Mouse (Mus musculus): ENCODE data around the gene Foxj3. TPM values are rescaled to one million over a fixed set of nuclear protein-coding genes. Genes with fewer than 3 reads are reported as not detected.

The Foxj3 gene
- total and polyA plus RNA-seq, 2 experiments from 2014 or later: 26.4 to 39.1 TPM

DNA sequence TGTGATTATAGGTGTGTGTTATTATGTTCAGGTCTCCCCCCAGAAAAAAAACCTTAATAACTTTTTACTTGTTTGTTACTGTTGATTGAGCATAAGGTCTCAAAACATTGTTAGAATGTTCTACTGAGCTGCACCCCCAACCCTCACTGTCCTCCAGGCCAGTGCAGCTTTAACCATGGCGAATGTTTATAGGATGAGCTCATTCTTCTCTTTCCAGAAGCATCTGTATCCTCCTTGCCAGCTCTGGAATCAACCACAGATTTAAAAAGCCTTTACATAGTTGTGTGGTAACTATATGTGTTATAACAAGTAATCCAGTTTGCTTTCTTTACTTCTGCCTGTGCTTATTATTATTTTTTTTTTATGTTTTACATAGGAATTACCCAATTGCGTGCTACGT, 38.7 kb downstream of the Foxj3 start:
- Histone ChIP-seq H3K4me2 (ENCODE audit: low read depth, low read length, poor library complexity, severe bottlenecking) (no peak overlapping the region), H3K4me3 (ENCODE audit: low read depth, low read length) (no peak overlapping the region), H3K27ac (ENCODE audit: low read depth, low read length) (no peak overlapping the region), H3K4me1 (ENCODE audit: insufficient read depth, low read length) (no peaks in the 10 kb centered on the region), H3K9me3 (ENCODE audit: low read length) (no peaks in the 10 kb centered on the region), H3K36me3 (ENCODE audit: insufficient read depth, low read length) (no peaks in the 10 kb centered on the region), H3K27me3 (ENCODE audit: insufficient read depth, low read length) (no peaks in the 10 kb centered on the region), H3K9ac (replicated peaks; ENCODE audit: low read length, poor library complexity, severe bottlenecking) (no peak overlapping the region)
- WGBS: 91% methylated on average over 3 of the region's 3 CpGs
- no peak for TF ChIP-seq CTCF (IDR thresholded peaks at IDR 0.05)
- DNase-seq (ENCODE audit: low spot score) (no peak), ATAC-seq (ENCODE audit: low FRiP score) (no peak)

DNA sequence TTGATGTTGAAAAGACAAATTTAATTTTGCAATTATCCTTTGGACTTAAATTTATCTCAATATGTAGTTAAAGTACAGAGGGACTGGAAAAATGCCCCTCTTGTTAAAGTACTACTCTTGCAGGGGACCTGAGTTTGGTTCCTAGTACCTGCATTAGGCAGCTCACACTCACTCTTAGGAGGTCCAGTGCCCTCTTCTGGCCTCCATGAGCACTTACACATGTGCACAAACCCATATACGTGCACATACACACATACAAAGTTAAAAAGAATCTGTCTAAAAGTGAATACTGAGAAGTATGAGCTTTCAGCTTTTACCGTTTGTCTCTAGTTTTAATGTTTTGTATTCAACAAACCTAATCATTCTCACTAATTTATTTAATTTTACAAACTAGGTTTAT, 51.2 kb downstream of the Foxj3 start:
- TF ChIP-seq CTCF (IDR thresholded peaks at IDR 0.05): peak; percentile 19; the same call in 1 of the 2 replicates
- 98% methylated on average over 2 of the region's 2 CpGs for WGBS
- no peaks in the 10 kb centered on the region for H3K4me1 ChIP-seq (ENCODE audit: insufficient read depth, low read length)
- DNase-seq (ENCODE audit: low spot score) (no peak), ATAC-seq (ENCODE audit: low FRiP score) (no peak)
- peaks cover 2% of the 10 kb centered on the region; the same call in 1 of the 2 replicates for H3K36me3 ChIP-seq (ENCODE audit: insufficient read depth, low read length)
- no peak overlapping the region for H3K4me3 ChIP-seq (ENCODE audit: low read depth, low read length)
- H3K27me3 ChIP-seq (ENCODE audit: insufficient read depth, low read length): no peaks in the 10 kb centered on the region
- H3K9me3 ChIP-seq (ENCODE audit: low read length): no peaks in the 10 kb centered on the region
- H3K27ac ChIP-seq (ENCODE audit: low read depth, low read length): no peak overlapping the region
- no peak overlapping the region for H3K4me2 ChIP-seq (ENCODE audit: low read depth, low read length, poor library complexity, severe bottlenecking)
- no peak overlapping the region for H3K9ac ChIP-seq (replicated peaks; ENCODE audit: low read length, poor library complexity, severe bottlenecking)

DNA sequence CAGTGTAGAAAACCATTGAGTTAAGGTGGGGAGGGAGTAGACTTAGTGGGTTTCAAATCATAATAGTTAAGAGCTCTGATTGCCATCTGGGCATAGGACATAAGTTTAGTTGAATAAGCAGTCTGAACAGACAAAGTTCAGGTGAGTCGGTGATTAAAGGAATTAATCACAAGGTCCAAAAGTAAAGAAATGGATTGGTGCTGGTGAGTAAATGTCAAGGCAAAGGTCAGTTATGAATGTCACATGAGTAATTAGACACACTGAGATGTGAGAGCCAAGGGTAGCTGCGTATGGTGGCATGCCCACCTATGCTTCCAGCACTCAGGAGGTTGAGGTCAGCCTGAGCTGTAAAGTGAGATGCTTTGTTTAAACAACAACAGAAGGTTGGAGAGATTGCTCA, 52.6 kb downstream of the Foxj3 start:
- DNase-seq (ENCODE audit: low spot score): no peak
- no peak for TF ChIP-seq CTCF (IDR thresholded peaks at IDR 0.05)
- H3K9ac ChIP-seq (replicated peaks; ENCODE audit: low read length, poor library complexity, severe bottlenecking): no peak overlapping the region
- no peaks in the 10 kb centered on the region for H3K27me3 ChIP-seq (ENCODE audit: insufficient read depth, low read length)
- ATAC-seq (ENCODE audit: low FRiP score): no peak
- no peak overlapping the region for H3K27ac ChIP-seq (ENCODE audit: low read depth, low read length)
- no peak overlapping the region for H3K4me3 ChIP-seq (ENCODE audit: low read depth, low read length)
- H3K36me3 ChIP-seq (ENCODE audit: insufficient read depth, low read length): peaks cover 2% of the 10 kb centered on the region; the same call in 1 of the 2 replicates
- H3K4me2 ChIP-seq (ENCODE audit: low read depth, low read length, poor library complexity, severe bottlenecking): no peak overlapping the region
- H3K9me3 ChIP-seq (ENCODE audit: low read length): no peaks in the 10 kb centered on the region
- no peaks in the 10 kb centered on the region for H3K4me1 ChIP-seq (ENCODE audit: insufficient read depth, low read length)
- 93% methylated on average over 2 of the region's 2 CpGs for WGBS

DNA sequence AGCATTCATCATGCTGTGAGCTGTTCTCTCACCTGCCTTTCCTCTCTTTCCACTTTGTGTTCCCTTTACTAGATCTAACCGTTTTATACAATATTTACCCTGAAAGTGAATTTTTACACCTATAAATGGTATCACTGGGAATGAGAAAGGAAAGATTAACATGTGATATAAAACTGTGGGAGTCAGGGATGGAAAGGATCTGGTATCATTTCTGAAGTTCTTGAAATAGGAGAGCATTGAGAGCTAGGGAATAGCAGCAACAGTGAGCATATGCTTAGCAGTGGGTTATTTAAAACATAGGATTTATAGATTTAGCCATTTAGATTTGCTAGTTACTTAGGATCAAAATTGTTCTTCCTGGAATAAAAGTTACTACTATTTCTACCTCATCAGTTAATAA, 53.2 kb downstream of the Foxj3 start:
- Histone ChIP-seq H3K4me1 (ENCODE audit: insufficient read depth, low read length) (no peaks in the 10 kb centered on the region), H3K27ac (ENCODE audit: low read depth, low read length) (no peak overlapping the region), H3K4me3 (ENCODE audit: low read depth, low read length) (no peak overlapping the region), H3K9me3 (ENCODE audit: low read length) (no peaks in the 10 kb centered on the region), H3K27me3 (ENCODE audit: insufficient read depth, low read length) (no peaks in the 10 kb centered on the region), H3K4me2 (ENCODE audit: low read depth, low read length, poor library complexity, severe bottlenecking) (no peak overlapping the region), H3K9ac (replicated peaks; ENCODE audit: low read length, poor library complexity, severe bottlenecking) (no peak overlapping the region), H3K36me3 (ENCODE audit: insufficient read depth, low read length) (peaks cover 2% of the 10 kb centered on the region; the same call in 1 of the 2 replicates)
- ATAC-seq (ENCODE audit: low FRiP score) (no peak), DNase-seq (ENCODE audit: low spot score) (no peak)
- TF ChIP-seq CTCF (IDR thresholded peaks at IDR 0.05): no peak
- 70% methylated on average over 1 of the region's 1 CpGs for whole genome bisulfite sequencing

DNA sequence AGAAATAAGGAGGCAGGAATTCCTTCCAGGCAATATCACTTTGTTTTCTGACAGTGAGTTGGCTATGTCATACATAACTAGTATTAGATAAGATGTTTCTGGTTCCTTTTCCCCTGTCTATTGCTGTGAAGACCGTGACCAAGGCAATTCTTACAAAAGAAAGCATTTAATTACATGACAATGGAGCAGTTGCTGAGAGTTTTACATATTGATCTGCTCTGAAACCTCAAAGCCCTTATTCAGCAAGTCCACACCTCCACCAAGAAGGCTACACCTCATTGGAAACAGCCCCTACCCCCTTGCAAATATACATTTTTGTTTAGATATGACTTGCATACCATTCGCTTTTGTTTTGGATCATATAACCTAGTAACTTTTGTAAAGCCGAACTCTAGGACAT, 55.7 kb downstream of the Foxj3 start:
- no peak overlapping the region for H3K4me2 ChIP-seq (ENCODE audit: low read depth, low read length, poor library complexity, severe bottlenecking)
- TF ChIP-seq CTCF (IDR thresholded peaks at IDR 0.05): no peak
- WGBS: 65% methylated on average over 3 of the region's 3 CpGs
- no peaks in the 10 kb centered on the region for H3K27me3 ChIP-seq (ENCODE audit: insufficient read depth, low read length)
- no peak overlapping the region for H3K9ac ChIP-seq (replicated peaks; ENCODE audit: low read length, poor library complexity, severe bottlenecking)
- no peaks in the 10 kb centered on the region for H3K9me3 ChIP-seq (ENCODE audit: low read length)
- H3K36me3 ChIP-seq (ENCODE audit: insufficient read depth, low read length): no peaks in the 10 kb centered on the region
- ATAC-seq (ENCODE audit: low FRiP score) (no peak), DNase-seq (ENCODE audit: low spot score) (no peak)
- H3K27ac ChIP-seq (ENCODE audit: low read depth, low read length): no peak overlapping the region
- H3K4me3 ChIP-seq (ENCODE audit: low read depth, low read length): no peak overlapping the region
- no peaks in the 10 kb centered on the region for H3K4me1 ChIP-seq (ENCODE audit: insufficient read depth, low read length)

DNA sequence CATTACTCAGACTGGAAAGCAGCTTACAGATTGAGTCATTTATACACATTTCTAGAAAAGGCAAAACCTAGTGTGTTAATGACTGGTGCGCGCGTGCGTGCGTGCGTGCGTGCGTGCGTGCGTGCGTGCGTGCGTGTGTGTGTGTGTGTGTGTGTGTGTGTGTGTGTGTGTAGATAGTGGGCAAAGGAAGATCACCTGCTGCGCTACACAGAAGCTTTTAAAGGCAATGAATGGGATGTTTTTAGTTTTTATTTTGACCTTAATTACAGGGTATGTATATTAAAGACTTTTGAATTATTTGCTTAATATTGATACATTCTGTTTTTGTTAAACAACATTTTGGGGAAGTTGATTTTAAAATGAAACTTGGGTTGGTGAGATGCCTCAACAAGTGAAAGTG, 57.5 kb downstream of the Foxj3 start:
- H3K9me3 ChIP-seq (ENCODE audit: low read length): no peaks in the 10 kb centered on the region
- TF ChIP-seq CTCF (IDR thresholded peaks at IDR 0.05): no peak
- 96% methylated on average over 14 of the region's 14 CpGs for WGBS
- H3K4me2 ChIP-seq (ENCODE audit: low read depth, low read length, poor library complexity, severe bottlenecking): no peak overlapping the region
- H3K9ac ChIP-seq (replicated peaks; ENCODE audit: low read length, poor library complexity, severe bottlenecking): no peak overlapping the region
- no peak for ATAC-seq (ENCODE audit: low FRiP score)
- no peaks in the 10 kb centered on the region for H3K4me1 ChIP-seq (ENCODE audit: insufficient read depth, low read length)
- H3K36me3 ChIP-seq (ENCODE audit: insufficient read depth, low read length): no peaks in the 10 kb centered on the region
- no peak for DNase-seq (ENCODE audit: low spot score)
- no peak overlapping the region for H3K27ac ChIP-seq (ENCODE audit: low read depth, low read length)
- H3K4me3 ChIP-seq (ENCODE audit: low read depth, low read length): no peak overlapping the region
- H3K27me3 ChIP-seq (ENCODE audit: insufficient read depth, low read length): no peaks in the 10 kb centered on the region

All from midbrain, postnatal 0 days (tissue).